In the genomic region with DNA sequence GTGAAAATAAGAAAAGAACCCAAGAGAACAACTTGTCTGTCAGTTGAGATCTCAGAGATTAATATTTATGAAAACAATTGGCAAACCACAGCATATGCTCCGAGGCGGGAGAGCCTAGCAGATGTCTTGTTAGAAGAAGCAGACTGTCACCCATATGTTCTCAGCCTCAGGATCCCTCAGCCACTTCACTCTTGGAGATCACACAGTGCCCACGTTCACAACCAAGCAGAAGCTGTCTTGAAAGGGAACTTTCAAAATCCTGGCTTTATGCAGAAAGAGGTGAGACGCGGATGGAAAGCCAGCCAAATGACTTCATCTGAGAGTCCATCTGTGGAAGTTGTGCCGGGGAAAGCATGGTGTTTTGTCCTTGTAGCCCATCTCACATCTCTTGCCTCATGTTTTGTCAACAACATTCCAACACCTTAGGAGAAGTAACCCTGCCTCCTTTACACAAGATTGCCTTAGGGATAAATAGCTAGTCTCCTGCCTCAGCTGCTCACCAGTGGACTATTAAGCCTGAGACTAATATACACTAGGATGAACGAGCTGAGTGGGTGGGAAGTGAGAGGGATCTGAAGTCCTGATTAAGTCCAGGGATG, we compare ENCODE assay signal across 9 mouse cellular contexts.
DNase-seq lines count a peak whose midpoint lies in the region; TF ChIP-seq lines count a peak whose summit lies in the region.
"Had no signal": no experiment of that assay in that cellular context is flagged by ENCODE, and none has a peak within 500 bp of the region (broad histone marks: within the 10 kb centered on the region; RNA-seq: fewer than 3 reads in every experiment).

No protein-coding gene starts in this region.

- H3K36me3 ChIP-seq in heart, embryonic 10.5 days, result peaks cover 7% of the 10 kb centered on the region; the same call in 1 of the 2 replicates
- H3K36me3 ChIP-seq in heart, adult 2 months (ENCODE audit: control insufficient read depth, insufficient read depth, low read length), result no peaks in the 10 kb centered on the region
- H3K36me3 ChIP-seq: stomach, embryonic 15.5 days had no signal

- H3K9me3 ChIP-seq in heart, embryonic 10.5 days, result no peaks in the 10 kb centered on the region
- H3K9me3 ChIP-seq: stomach, embryonic 15.5 days had no signal

- no peak overlapping the region for H3K9ac ChIP-seq in heart, adult 2 months (ENCODE audit: low read depth, low read length)
- H3K9ac ChIP-seq: stomach, embryonic 15.5 days had no signal

- no peak overlapping the region for H3K4me3 ChIP-seq in heart, embryonic 10.5 days
- H3K4me3 ChIP-seq in heart, adult 2 months, result no peak overlapping the region
- H3K4me3 ChIP-seq: stomach, embryonic 15.5 days had no signal

- no peak overlapping the region for H3K27ac ChIP-seq in heart, embryonic 10.5 days
- H3K27ac ChIP-seq in heart, adult 2 months, result no peak overlapping the region
- H3K27ac ChIP-seq: stomach, embryonic 15.5 days had no signal

- TF ChIP-seq EP300 in heart, adult 2 months (IDR thresholded peaks at IDR 0.05; ENCODE audit: insufficient read depth, low read depth, low read length), result no peak

- TF ChIP-seq POLR2A in heart, adult 2 months (IDR thresholded peaks at IDR 0.05; ENCODE audit: insufficient read depth, low read depth, low read length), result no peak

- peaks cover 21% of the 10 kb centered on the region; the same call in 1 of the 2 replicates for H3K4me1 ChIP-seq in heart, embryonic 10.5 days
- no peaks in the 10 kb centered on the region for H3K4me1 ChIP-seq in heart, adult 2 months (ENCODE audit: control insufficient read depth, insufficient read depth, low read length)

- no peaks in the 10 kb centered on the region for H3K79me2 ChIP-seq in heart, adult 2 months (replicated peaks; ENCODE audit: control insufficient read depth, insufficient read depth, low read length)

- intact Hi-C loops in heart, adult 2 months (cut with DNase I), result no loop called here
- intact Hi-C loops in heart, postnatal 36 days (cut with DNase I), result no loop called here

- TF ChIP-seq CTCF in heart, adult 2 months (IDR thresholded peaks at IDR 0.05), result no peak

- DNase-seq in heart, embryonic 10.5 days (ENCODE audit: low spot score), result peak; percentile 33
- DNase-seq in heart, adult 2 months, result no peak
- peak; percentile 33 for DNase-seq in cerebellum, adult 8-10 months
- DNase-seq in frontal cortex, postnatal 36 days (ENCODE audit: low spot score in 2 of 2), result peak; percentile 78 to 93
- peak; percentile 82 to 86 for DNase-seq in right cerebral cortex, adult 2 months (ENCODE audit: low spot score in 2 of 2)
- DNase-seq in heart, postnatal 36 days, result no peak
- DNase-seq in T-cell, adult 2 months (ENCODE audit: low spot score), result no peak
- DNase-seq in ovary, postnatal 10 days (ENCODE audit: low spot score), result no peak

- WGBS in heart, embryonic 10.5 days, result 79% methylated on average over 7 of the region's 7 CpGs
- 86% methylated on average over 7 of the region's 7 CpGs for WGBS in heart, adult 2 months

- no peaks in the 10 kb centered on the region for H3K27me3 ChIP-seq in heart, embryonic 10.5 days (ENCODE audit: insufficient read depth, poor library complexity, severe bottlenecking)
- no peaks in the 10 kb centered on the region for H3K27me3 ChIP-seq in heart, adult 2 months (ENCODE audit: control insufficient read depth, insufficient read depth, low read length)
- H3K27me3 ChIP-seq: stomach, embryonic 15.5 days had no signal

Comparison
In these comparisons a context has a peak if more than half of its experiments do, and no peak if none do; other contexts are left out.
1. DNase-seq: peak in heart, embryonic 10.5 days (single experiment), cerebellum, adult 8-10 months (single experiment), frontal cortex, postnatal 36 days (2 of 2) and right cerebral cortex, adult 2 months (2 of 2); none in heart, adult 2 months (0 of 2), heart, postnatal 36 days (0 of 2), T-cell, adult 2 months (single experiment) and ovary, postnatal 10 days (single experiment).